Mouse (Mus musculus): ENCODE data around the gene Gm19684. TPM values are rescaled to one million over a fixed set of nuclear protein-coding genes. Genes with fewer than 3 reads are reported as not detected.
"Not testable (repeated sequence)": the region's sequence is repeated elsewhere in the genome, so short reads cannot be mapped to it uniquely, and the experiment has no call there.

Gm19684 gene
- polyA plus RNA-seq (2015; fragmentation: Nextera tagmentation; extraction: Ambion mirVana) = not detected in 2 replicates

- not testable (repeated sequence) for H3K27ac ChIP-seq (replicated peaks); ATAC-seq (replicated peaks); H3K9ac ChIP-seq (replicated peaks); H3K36me3 ChIP-seq; H3K4me1 ChIP-seq; H3K9me3 ChIP-seq
- H3K4me3 ChIP-seq = 0 out of 2 replicates have a peak within 1 kb of the TSS, but pooled peaks have one; percentile 13
- 5% methylated on average over 8 of the region's 8 CpGs for WGBS
- peaks cover 19% of the 10 kb centered on the region; the same call in 1 of the 2 replicates for H3K27me3 ChIP-seq
- peak within 1 kb of the TSS; percentile 33 for H3K4me2 ChIP-seq (replicated peaks)
Measured at GRCm38 (mm10) chr17:36121352-36122020, at the start of gene Gm19684. Gene Gm19684 (plus strand): TSS chr17:36121678.

- not testable (repeated sequence) for H3K9me3 ChIP-seq; H3K4me3 ChIP-seq; H3K36me3 ChIP-seq; H3K27ac ChIP-seq (replicated peaks); H3K9ac ChIP-seq (replicated peaks); H3K4me2 ChIP-seq (replicated peaks); ATAC-seq (replicated peaks)
- Histone ChIP-seq H3K27me3 (peaks cover 15% of the 10 kb centered on the region; the same call in 1 of the 2 replicates), H3K4me1 (peaks cover 14% of the 10 kb centered on the region)
Measured at GRCm38 (mm10) chr17:36081901-36082300, 39.6 kb upstream of the Gm19684 start.

GRCm38 (mm10) chr17:36082519-36083232 lies 38.8 kb upstream of the Gm19684 start:
- H3K9ac ChIP-seq (replicated peaks); H3K36me3 ChIP-seq; H3K27ac ChIP-seq (replicated peaks); ATAC-seq (replicated peaks); H3K9me3 ChIP-seq: not testable (repeated sequence)
- H3K4me2 ChIP-seq (replicated peaks) = peak overlapping the region; percentile 99
- peaks cover 14% of the 10 kb centered on the region for H3K4me1 ChIP-seq
- peaks cover 15% of the 10 kb centered on the region; the same call in 1 of the 2 replicates for H3K27me3 ChIP-seq
- peak overlapping the region; percentile 54 for H3K4me3 ChIP-seq
- WGBS = 26% methylated on average over 6 of the region's 6 CpGs

- Histone ChIP-seq H3K4me2 (replicated peaks) (peak overlapping the region; percentile 99), H3K9me3 (no peaks in the 10 kb centered on the region), H3K9ac (replicated peaks) (peak overlapping the region; percentile 62), H3K36me3 (no peaks in the 10 kb centered on the region), H3K4me1 (peaks cover 14% of the 10 kb centered on the region), H3K27me3 (peaks cover 15% of the 10 kb centered on the region; the same call in 1 of the 2 replicates), H3K27ac (replicated peaks) (no peak overlapping the region), H3K4me3 (peak overlapping the region; percentile 54)
- ATAC-seq (replicated peaks) = peak; percentile 71
- WGBS = under 1% methylated on average over 46 of the region's 46 CpGs
Measured at GRCm38 (mm10) chr17:36083266-36083869, 38.1 kb upstream of the Gm19684 start.

GRCm38 (mm10) chr17:36083870-36084451 lies 37.5 kb upstream of the Gm19684 start:
- 1% methylated on average over 42 of the region's 42 CpGs for WGBS
- ATAC-seq (replicated peaks) = peak; percentile 58

GRCm38 (mm10) chr17:36085976-36086375 lies 35.5 kb upstream of the Gm19684 start:
- H3K9ac ChIP-seq (replicated peaks); H3K9me3 ChIP-seq; H3K27ac ChIP-seq (replicated peaks); H3K4me3 ChIP-seq; H3K4me2 ChIP-seq (replicated peaks); H3K36me3 ChIP-seq; ATAC-seq (replicated peaks): not testable (repeated sequence)
- peaks cover 15% of the 10 kb centered on the region; the same call in 1 of the 2 replicates for H3K27me3 ChIP-seq
- WGBS = 80% methylated on average over 1 of the region's 1 CpGs
- H3K4me1 ChIP-seq = peaks cover 14% of the 10 kb centered on the region

More at GRCm38 (mm10) chr17:36083870-36084451, 37.5 kb upstream of the Gm19684 start:
- Histone ChIP-seq H3K4me2 (replicated peaks) (peak overlapping the region; percentile 99), H3K36me3 (no peaks in the 10 kb centered on the region), H3K9ac (replicated peaks) (peak overlapping the region; percentile 62), H3K4me3 (peak overlapping the region; percentile 54), H3K9me3 (no peaks in the 10 kb centered on the region), H3K4me1 (peaks cover 14% of the 10 kb centered on the region), H3K27me3 (peaks cover 15% of the 10 kb centered on the region; the same call in 1 of the 2 replicates), H3K27ac (replicated peaks) (no peak overlapping the region)

GRCm38 (mm10) chr17:36091933-36092332 lies 29.5 kb upstream of the Gm19684 start:
- not testable (repeated sequence) for H3K9ac ChIP-seq (replicated peaks); H3K9me3 ChIP-seq; H3K4me2 ChIP-seq (replicated peaks); H3K27me3 ChIP-seq; H3K36me3 ChIP-seq; H3K4me3 ChIP-seq; H3K4me1 ChIP-seq; ATAC-seq (replicated peaks); H3K27ac ChIP-seq (replicated peaks)
- no CpG with 5 or more reads among the region's 2 CpGs for WGBS

- H3K9ac ChIP-seq (replicated peaks); H3K4me1 ChIP-seq; H3K4me3 ChIP-seq; H3K27me3 ChIP-seq; H3K36me3 ChIP-seq; H3K4me2 ChIP-seq (replicated peaks); H3K27ac ChIP-seq (replicated peaks); H3K9me3 ChIP-seq; ATAC-seq (replicated peaks): not testable (repeated sequence)
Measured at GRCm38 (mm10) chr17:36092520-36092919, 29.0 kb upstream of the Gm19684 start.

GRCm38 (mm10) chr17:36093936-36094335 lies 27.5 kb upstream of the Gm19684 start:
- Histone ChIP-seq H3K9ac (replicated peaks) (no peak overlapping the region), H3K36me3 (no peaks in the 10 kb centered on the region), H3K4me2 (replicated peaks) (no peak overlapping the region), H3K9me3 (no peaks in the 10 kb centered on the region), H3K27ac (replicated peaks) (no peak overlapping the region), H3K4me1 (no peaks in the 10 kb centered on the region), H3K4me3 (no peak overlapping the region), H3K27me3 (no peaks in the 10 kb centered on the region)
- ATAC-seq (replicated peaks) = no peak
- WGBS = 19% methylated on average over 3 of the region's 3 CpGs

- not testable (repeated sequence) for H3K4me1 ChIP-seq; H3K4me2 ChIP-seq (replicated peaks); H3K4me3 ChIP-seq; H3K27ac ChIP-seq (replicated peaks); H3K27me3 ChIP-seq; ATAC-seq (replicated peaks); H3K9me3 ChIP-seq; H3K9ac ChIP-seq (replicated peaks); H3K36me3 ChIP-seq
- 38% methylated on average over 2 of the region's 2 CpGs for WGBS
Measured at GRCm38 (mm10) chr17:36099603-36100002, 21.9 kb upstream of the Gm19684 start.

- 67% methylated on average over 12 of the region's 12 CpGs for WGBS
- H3K4me3 ChIP-seq; H3K9ac ChIP-seq (replicated peaks); H3K9me3 ChIP-seq; ATAC-seq (replicated peaks); H3K4me2 ChIP-seq (replicated peaks); H3K27ac ChIP-seq (replicated peaks); H3K4me1 ChIP-seq; H3K27me3 ChIP-seq; H3K36me3 ChIP-seq: not testable (repeated sequence)
Measured at GRCm38 (mm10) chr17:36102091-36102490, 19.4 kb upstream of the Gm19684 start.

- ATAC-seq (replicated peaks); H3K4me2 ChIP-seq (replicated peaks); H3K9me3 ChIP-seq; H3K4me3 ChIP-seq; H3K9ac ChIP-seq (replicated peaks); H3K4me1 ChIP-seq; H3K36me3 ChIP-seq; H3K27ac ChIP-seq (replicated peaks): not testable (repeated sequence)
- WGBS = 60% methylated on average over 3 of the region's 3 CpGs
- H3K27me3 ChIP-seq = peaks cover 11% of the 10 kb centered on the region; the same call in 1 of the 2 replicates
Measured at GRCm38 (mm10) chr17:36110129-36110528, 11.3 kb upstream of the Gm19684 start.

Data from forebrain, embryonic 15.5 days (tissue).